8 mouse cellular contexts compared by ENCODE assay signal in genomic region chr2:59161021-59161440, GRCm38 (mm10). TPM values are rescaled to one million over a fixed set of nuclear protein-coding genes. Genes with fewer than 3 reads are reported as not detected.
A peak's percentile ranks its signal among the peaks of the same experiment; 100 is the strongest.
DNase-seq lines count a peak whose midpoint lies in the region; ATAC-seq and TF ChIP-seq lines count a peak whose summit lies in the region.

No protein-coding gene starts in this region.

- H3K4me1 ChIP-seq in kidney, embryonic 15.5 days: peaks cover 24% of the 10 kb centered on the region
- H3K4me1 ChIP-seq in ES-E14 (ENCODE audit: control insufficient read depth in 2 of 2, insufficient read depth in 2 of 2, low read length in 2 of 2, poor library complexity in 1 of 2): peaks cover 3 to 9% of the 10 kb centered on the region in 2 experiments; a peak in 3 of 4 replicates
- peaks cover 19% of the 10 kb centered on the region for H3K4me1 ChIP-seq in heart, embryonic 16.5 days (ENCODE audit: control insufficient read depth, insufficient read depth, low read length)
- peaks cover 0 to 10% of the 10 kb centered on the region in 2 experiments; a peak in 2 of 4 replicates for H3K4me1 ChIP-seq in liver, embryonic 14.5 days (replicated peaks; ENCODE audit: control insufficient read depth in 2 of 2, insufficient read depth in 2 of 2, low read length in 1 of 2)
- peaks cover 11% of the 10 kb centered on the region for H3K4me1 ChIP-seq in stomach, embryonic 16.5 days (ENCODE audit: control insufficient read depth, insufficient read depth, low read length)

- H3K27me3 ChIP-seq in kidney, embryonic 15.5 days: no peaks in the 10 kb centered on the region
- H3K27me3 ChIP-seq in heart, embryonic 16.5 days (ENCODE audit: control insufficient read depth, insufficient read depth, low read length): no peaks in the 10 kb centered on the region
- peaks cover 4% of the 10 kb centered on the region; the same call in 1 of the 2 replicates for H3K27me3 ChIP-seq in liver, embryonic 14.5 days (ENCODE audit: control insufficient read depth, insufficient read depth, low read length)
- H3K27me3 ChIP-seq in stomach, embryonic 16.5 days (ENCODE audit: control insufficient read depth, insufficient read depth, low read length): no peaks in the 10 kb centered on the region

- TF ChIP-seq CTCF in liver, embryonic 14.5 days (IDR thresholded peaks at IDR 0.05; ENCODE audit: low read depth): no peak

- peak overlapping the region; percentile 91 for H3K27ac ChIP-seq in kidney, embryonic 15.5 days
- H3K27ac ChIP-seq in ES-E14 (ENCODE audit: insufficient read depth, low read depth, low read length, poor library complexity, severe bottlenecking): peak overlapping the region; percentile 59
- H3K27ac ChIP-seq in heart, embryonic 16.5 days (ENCODE audit: low read length): peak overlapping the region; percentile 98
- H3K27ac ChIP-seq in liver, embryonic 14.5 days: no peak overlapping the region
- peak overlapping the region; percentile 90 for H3K27ac ChIP-seq in stomach, embryonic 16.5 days (ENCODE audit: low read length)

- TF ChIP-seq EP300 in liver, embryonic 14.5 days (IDR thresholded peaks at IDR 0.05; ENCODE audit: low read depth): no peak

- peak overlapping the region; percentile 73 for H3K4me3 ChIP-seq in kidney, embryonic 15.5 days (replicated peaks)
- peak overlapping the region; percentile 87 to 88 for H3K4me3 ChIP-seq in ES-E14 (ENCODE audit: insufficient read depth in 1 of 2, low read depth in 1 of 2, low read length in 2 of 2, poor library complexity in 1 of 2, severe bottlenecking in 1 of 2)
- peak overlapping the region; percentile 98 for H3K4me3 ChIP-seq in heart, embryonic 16.5 days (ENCODE audit: low read length)
- peak overlapping the region; percentile 82 for H3K4me3 ChIP-seq in liver, embryonic 14.5 days (ENCODE audit: insufficient read depth in 1 of 2, low read depth in 2 of 2, low read length in 2 of 2)
- peak overlapping the region; percentile 95 for H3K4me3 ChIP-seq in stomach, embryonic 16.5 days (replicated peaks; ENCODE audit: low read length)

- no peak for DNase-seq in kidney, adult 11 months
- DNase-seq in ES-E14 (ENCODE audit: low read depth, low spot score): no peak
- peak; percentile 71 for DNase-seq in cerebellum, adult 11-12 months
- no peak for DNase-seq in liver, embryonic 14.5 days (ENCODE audit: low read depth in 3 of 3, low spot score in 3 of 3)

- peak overlapping the region; percentile 74 for H3K9ac ChIP-seq in kidney, embryonic 15.5 days
- peak overlapping the region; percentile 87 for H3K9ac ChIP-seq in ES-E14 (ENCODE audit: insufficient read depth, low read depth, low read length, poor library complexity, severe bottlenecking)
- peak overlapping the region; percentile 97 for H3K9ac ChIP-seq in heart, embryonic 16.5 days (ENCODE audit: low read length)
- peak overlapping the region; percentile 76 for H3K9ac ChIP-seq in liver, embryonic 14.5 days (replicated peaks)
- peak overlapping the region; percentile 94 for H3K9ac ChIP-seq in stomach, embryonic 16.5 days (ENCODE audit: low read length)

- H3K9me3 ChIP-seq in kidney, embryonic 15.5 days (replicated peaks): no peaks in the 10 kb centered on the region
- no peaks in the 10 kb centered on the region for H3K9me3 ChIP-seq in ES-E14 (ENCODE audit: control insufficient read depth, insufficient read depth, low read depth, low read length)
- H3K9me3 ChIP-seq in heart, embryonic 16.5 days (replicated peaks; ENCODE audit: control insufficient read depth, low read length): no peaks in the 10 kb centered on the region
- no peaks in the 10 kb centered on the region for H3K9me3 ChIP-seq in liver, embryonic 14.5 days (ENCODE audit: control insufficient read depth, low read length)
- no peaks in the 10 kb centered on the region for H3K9me3 ChIP-seq in stomach, embryonic 16.5 days (replicated peaks; ENCODE audit: control insufficient read depth, low read length)

- in situ Hi-C loops in ES-E14 (cut with MboI; ENCODE audit: low sequenced_read_pairs in 2 of 2, unreplicated experiment in 2 of 2): no loop called here

- peak; percentile 76 for ATAC-seq in kidney, embryonic 15.5 days (replicated peaks; ENCODE audit: low FRiP score)
- peak; percentile 34 for ATAC-seq in heart, embryonic 16.5 days (replicated peaks; ENCODE audit: extremely low read depth, insufficient read depth, low FRiP score)
- peak; percentile 49 for ATAC-seq in liver, embryonic 14.5 days (ENCODE audit: insufficient read depth)
- peak; percentile 39 for ATAC-seq in stomach, embryonic 16.5 days (ENCODE audit: insufficient read depth, low FRiP score)
- ATAC-seq in erythroid progenitor cell, adult 5-6 weeks (replicated peaks; ENCODE audit: low FRiP score, poor library complexity, severe bottlenecking): no peak

- no peaks in the 10 kb centered on the region for H3K36me3 ChIP-seq in kidney, embryonic 15.5 days
- H3K36me3 ChIP-seq in ES-E14 (ENCODE audit: control insufficient read depth, insufficient read depth, low read length, poor library complexity, severe bottlenecking): no peaks in the 10 kb centered on the region
- H3K36me3 ChIP-seq in heart, embryonic 16.5 days (ENCODE audit: control insufficient read depth, insufficient read depth): no peaks in the 10 kb centered on the region; the same call in 1 of the 2 replicates
- no peaks in the 10 kb centered on the region for H3K36me3 ChIP-seq in liver, embryonic 14.5 days (replicated peaks; ENCODE audit: control insufficient read depth, insufficient read depth, low read depth)
- no peaks in the 10 kb centered on the region for H3K36me3 ChIP-seq in stomach, embryonic 16.5 days (ENCODE audit: control insufficient read depth, insufficient read depth, low read length)

- peak overlapping the region; percentile 88 for H3K4me2 ChIP-seq in kidney, embryonic 15.5 days
- H3K4me2 ChIP-seq in heart, embryonic 16.5 days (ENCODE audit: low read depth, low read length): peak overlapping the region; percentile 92
- H3K4me2 ChIP-seq in liver, embryonic 14.5 days (ENCODE audit: low read depth): peak overlapping the region; percentile 91
- H3K4me2 ChIP-seq in stomach, embryonic 16.5 days (ENCODE audit: low read depth, low read length): peak overlapping the region; percentile 55

- under 1% methylated on average over 31 of the region's 58 CpGs for WGBS in kidney, embryonic 15.5 days
- WGBS in heart, embryonic 16.5 days: under 1% methylated on average over 47 of the region's 58 CpGs
- 0% methylated on average over 12 of the region's 58 CpGs for WGBS in liver, embryonic 14.5 days (ENCODE audit: insufficient replicate concordance)
- 0% methylated on average over 45 of the region's 58 CpGs for WGBS in stomach, embryonic 16.5 days

TF ChIP-seq in ES-E14, 5 proteins besides CTCF, POLR2A, EP300 and RAD21:
- TF ChIP-seq CHD2 (IDR thresholded peaks at IDR 0.05; ENCODE audit: low read depth, low read length) (no peak), ZNF384 (IDR thresholded peaks at IDR 0.05; ENCODE audit: low read depth, low read length) (no peak), MAFK (IDR thresholded peaks at IDR 0.05; ENCODE audit: insufficient read depth, low read depth, low read length) (no peak)

RNA-seq across cellular contexts. Expression of gene Pkp4, which starts 0.4 kb away (rescaled TPM):
- polyA plus RNA-seq in kidney, embryonic 15.5 days (2015; fragmentation: Nextera tagmentation; extraction: Ambion mirVana): 21.1 and 24.7 TPM in 2 replicates
- total RNA-seq in ES-E14 (2012; rRNA removed): 54.3 and 76.0 TPM in 2 replicates
- polyA plus RNA-seq in heart, embryonic 16.5 days (2015; fragmentation: Nextera tagmentation; extraction: Ambion mirVana): 44.5 and 48.3 TPM in 2 replicates
- 8.8 and 8.9 TPM in 2 replicates for polyA plus RNA-seq in liver, embryonic 14.5 days (2012; rRNA removed)
- 5.2 and 5.3 TPM in 2 replicates for polyA plus RNA-seq in liver, embryonic 14.5 days (2014; fragmentation: Nextera tagmentation; extraction: Ambion mirVana)
- 30.0 and 32.6 TPM in 2 replicates for polyA plus RNA-seq in stomach, embryonic 16.5 days (2015; fragmentation: Nextera tagmentation; extraction: Ambion mirVana)
- total RNA-seq in erythroid progenitor cell, adult 5-6 weeks (2015; ENCODE audit: low replicate concordance): 8.3 and 10.5 TPM in 2 replicates
- total RNA-seq in erythroid progenitor cell, adult 5-6 weeks (2017; ENCODE audit: low replicate concordance): 4.7 and 13.1 TPM in 2 replicates

RNA-seq across cellular contexts. Expression of gene Ccdc148, which starts 0.5 kb away (rescaled TPM):
- 1.5 and 1.9 TPM in 2 replicates for polyA plus RNA-seq in kidney, embryonic 15.5 days (2015; fragmentation: Nextera tagmentation; extraction: Ambion mirVana)
- total RNA-seq in ES-E14 (2012; rRNA removed): 0.21 and 0.27 TPM in 2 replicates
- polyA plus RNA-seq in heart, embryonic 16.5 days (2015; fragmentation: Nextera tagmentation; extraction: Ambion mirVana): 1.0 and 1.1 TPM in 2 replicates
- 0.10 and 0.26 TPM in 2 replicates for polyA plus RNA-seq in liver, embryonic 14.5 days (2012; rRNA removed)
- 0.19 and 0.20 TPM in 2 replicates for polyA plus RNA-seq in liver, embryonic 14.5 days (2014; fragmentation: Nextera tagmentation; extraction: Ambion mirVana)
- 0.93 and 1.4 TPM in 2 replicates for polyA plus RNA-seq in stomach, embryonic 16.5 days (2015; fragmentation: Nextera tagmentation; extraction: Ambion mirVana)
- 1.1 TPM in 1 of 2 replicates, not detected in the other for total RNA-seq in erythroid progenitor cell, adult 5-6 weeks (2015; ENCODE audit: low replicate concordance)
- total RNA-seq in erythroid progenitor cell, adult 5-6 weeks (2017; ENCODE audit: low replicate concordance): 0.15 and 2.2 TPM in 2 replicates
